Mouse (Mus musculus) hindbrain, embryonic 11.5 days (tissue): ENCODE data around the gene Ly6g5b. TPM values are rescaled to one million over a fixed set of nuclear protein-coding genes. Genes with fewer than 3 reads are reported as not detected.

Experiments
- ATAC-seq: fragments of 200-750 bp; cut with Nextera tagmentation; 2 replicates; pipeline ENCODE4 v1.8.0; 2017; ENCODE audit warnings: mild to moderate bottlenecking, moderate TSS enrichment, moderate library complexity; ENCODE audit not compliant: low FRiP score
- DNase-seq: peaks from one replicate; pipeline ENCODE4 v3.0.0-alpha.2; 2015; ENCODE audit warnings: low spot score
- H3K27ac ChIP-seq: fragments of 300-500 bp; sonication (generic); 2 replicates; pipeline ENCODE4 v1.5.1; 2014; ENCODE audit warnings: mild to moderate bottlenecking, low read depth, low read length
- H3K27me3 ChIP-seq: fragments of 300-500 bp; sonication (generic); 2 replicates; pipeline ENCODE4 v1.6.1; 2014; ENCODE audit warnings: mild to moderate bottlenecking, low read length, moderate library complexity, mixed read lengths; ENCODE audit not compliant: control insufficient read depth, insufficient read depth
- H3K36me3 ChIP-seq: fragments of 300-500 bp; sonication (generic); 2 replicates; pipeline ENCODE4 v1.6.1; 2014; ENCODE audit warnings: mild to moderate bottlenecking, low read length, moderate library complexity, mixed read lengths; ENCODE audit not compliant: control insufficient read depth, insufficient read depth
- H3K4me1 ChIP-seq: fragments of 300-500 bp; sonication (generic); replicated peaks from 2 replicates; pipeline ENCODE4 v1.6.1; 2014; ENCODE audit warnings: low read length, mixed read lengths; ENCODE audit not compliant: control insufficient read depth, insufficient read depth
- H3K4me2 ChIP-seq: fragments of 300-500 bp; sonication (generic); replicated peaks from 2 replicates; pipeline ENCODE4 v1.6.1; 2014; ENCODE audit warnings: mild to moderate bottlenecking, low read depth, low read length
- H3K4me3 ChIP-seq: fragments of 300-500 bp; sonication (generic); 2 replicates; pipeline ENCODE4 v1.5.1; 2014; ENCODE audit warnings: low read depth, low read length
- H3K9ac ChIP-seq: fragments of 300-500 bp; sonication (generic); 2 replicates; pipeline ENCODE4 v1.6.1; 2014; ENCODE audit warnings: low read depth, low read length
- H3K9me3 ChIP-seq: fragments of 300-500 bp; sonication (generic); 2 replicates; pipeline ENCODE4 v1.6.1; 2016; ENCODE audit warnings: low read length; ENCODE audit not compliant: control insufficient read depth
- WGBS: fragments of 180-500 bp; shearing (Covaris S2); extraction: QIAGEN DNeasy Blood & Tissue Kit; methylation state at CpG from one replicate; pipeline ENCODE4 v1.1.7; 2014; 5-methylcytosine and 5-hydroxymethylcytosine counted together
- polyA plus RNA-seq: library from polyadenylated mRNA; unstranded; fragments of >200 nt; fragmentation: Nextera tagmentation; extraction: Ambion mirVana; gene quantifications from 2 replicates; pipeline ENCODE4 v1.2.1, GENCODE M21; 2014

Ly6g5b gene
- polyA plus RNA-seq, 1 experiment from 2014 or later = 0.96 TPM

- no peak overlapping the region for H3K4me3 ChIP-seq
- 90% methylated on average over 8 of the region's 8 CpGs for WGBS
Observed at GRCm38 (mm10) chr17:35157661-35158175, 42.5 kb upstream of the Ly6g5b start.

GRCm38 (mm10) chr17:35157254-35157653, 42.0 kb upstream of the Ly6g5b start:
- no peaks in the 10 kb centered on the region for H3K27me3 ChIP-seq
- no peak overlapping the region for H3K9ac ChIP-seq
- no peak overlapping the region for H3K4me2 ChIP-seq
- no peak for DNase-seq
- ATAC-seq = no peak
- no peaks in the 10 kb centered on the region for H3K4me1 ChIP-seq
- no peak overlapping the region for H3K27ac ChIP-seq
- H3K9me3 ChIP-seq = no peaks in the 10 kb centered on the region
- H3K36me3 ChIP-seq = peaks cover 78% of the 10 kb centered on the region
- H3K4me3 ChIP-seq = no peak overlapping the region
- 95% methylated on average over 8 of the region's 8 CpGs for WGBS

More at GRCm38 (mm10) chr17:35157661-35158175, 42.5 kb upstream of the Ly6g5b start:
- Histone ChIP-seq H3K4me1 (peaks cover 2% of the 10 kb centered on the region; the same call in 1 of the 2 replicates), H3K36me3 (peaks cover 78% of the 10 kb centered on the region), H3K9ac (no peak overlapping the region), H3K4me2 (no peak overlapping the region), H3K27ac (no peak overlapping the region), H3K9me3 (no peaks in the 10 kb centered on the region), H3K27me3 (no peaks in the 10 kb centered on the region)
- DNase-seq (no peak), ATAC-seq (no peak)

GRCm38 (mm10) chr17:35156461-35157200, 41.4 kb upstream of the Ly6g5b start:
- H3K9ac ChIP-seq = no peak overlapping the region
- H3K9me3 ChIP-seq = no peaks in the 10 kb centered on the region
- H3K27ac ChIP-seq = no peak overlapping the region
- H3K36me3 ChIP-seq = peaks cover 76% of the 10 kb centered on the region
- 92% methylated on average over 33 of the region's 33 CpGs for WGBS
- DNase-seq (no peak), ATAC-seq (no peak)
- no peak overlapping the region for H3K4me2 ChIP-seq
- no peak overlapping the region for H3K4me3 ChIP-seq
- no peaks in the 10 kb centered on the region for H3K27me3 ChIP-seq
- H3K4me1 ChIP-seq = no peaks in the 10 kb centered on the region

- no peak overlapping the region for H3K9ac ChIP-seq
- ATAC-seq = no peak
- no peak for DNase-seq
- H3K27ac ChIP-seq = no peak overlapping the region
- H3K4me3 ChIP-seq = no peak overlapping the region
- no peaks in the 10 kb centered on the region for H3K9me3 ChIP-seq
- H3K27me3 ChIP-seq = no peaks in the 10 kb centered on the region
- H3K4me2 ChIP-seq = no peak overlapping the region
- WGBS = 92% methylated on average over 12 of the region's 12 CpGs
- no peaks in the 10 kb centered on the region for H3K4me1 ChIP-seq
- H3K36me3 ChIP-seq = peaks cover 73% of the 10 kb centered on the region
Observed at GRCm38 (mm10) chr17:35155451-35155850, 40.2 kb upstream of the Ly6g5b start.

GRCm38 (mm10) chr17:35154616-35155015, 39.4 kb upstream of the Ly6g5b start:
- no peaks in the 10 kb centered on the region for H3K27me3 ChIP-seq
- no peak overlapping the region for H3K27ac ChIP-seq
- no peak overlapping the region for H3K9ac ChIP-seq
- no peak overlapping the region for H3K4me3 ChIP-seq
- ATAC-seq = no peak
- no peak overlapping the region for H3K4me2 ChIP-seq
- H3K9me3 ChIP-seq = no peaks in the 10 kb centered on the region
- no peak for DNase-seq
- no peaks in the 10 kb centered on the region for H3K4me1 ChIP-seq
- 83% methylated on average over 7 of the region's 7 CpGs for WGBS
- H3K36me3 ChIP-seq = peaks cover 75% of the 10 kb centered on the region

- Histone ChIP-seq H3K36me3 (peaks cover 74% of the 10 kb centered on the region), H3K27me3 (no peaks in the 10 kb centered on the region), H3K9me3 (no peaks in the 10 kb centered on the region), H3K4me1 (no peaks in the 10 kb centered on the region), H3K4me2 (no peak overlapping the region), H3K27ac (no peak overlapping the region), H3K4me3 (no peak overlapping the region), H3K9ac (no peak overlapping the region)
- 80% methylated on average over 4 of the region's 4 CpGs for WGBS
- DNase-seq = no peak
- ATAC-seq = no peak
Observed at GRCm38 (mm10) chr17:35153931-35154330, 38.7 kb upstream of the Ly6g5b start.

GRCm38 (mm10) chr17:35153077-35153476, 37.8 kb upstream of the Ly6g5b start:
- ATAC-seq (no peak), DNase-seq (no peak)
- no peak overlapping the region for H3K27ac ChIP-seq
- H3K36me3 ChIP-seq = peaks cover 69% of the 10 kb centered on the region
- no peak overlapping the region for H3K4me2 ChIP-seq
- WGBS = 92% methylated on average over 9 of the region's 9 CpGs
- no peak overlapping the region for H3K9ac ChIP-seq
- H3K4me1 ChIP-seq = no peaks in the 10 kb centered on the region
- H3K9me3 ChIP-seq = no peaks in the 10 kb centered on the region
- no peak overlapping the region for H3K4me3 ChIP-seq
- H3K27me3 ChIP-seq = no peaks in the 10 kb centered on the region

GRCm38 (mm10) chr17:35152121-35152520, 36.9 kb upstream of the Ly6g5b start:
- WGBS = 96% methylated on average over 4 of the region's 4 CpGs
- ATAC-seq (no peak), DNase-seq (no peak)

More at GRCm38 (mm10) chr17:35152121-35152520, 36.9 kb upstream of the Ly6g5b start:
- no peak overlapping the region for H3K27ac ChIP-seq
- no peak overlapping the region for H3K9ac ChIP-seq
- H3K4me2 ChIP-seq = no peak overlapping the region
- no peaks in the 10 kb centered on the region for H3K27me3 ChIP-seq
- H3K36me3 ChIP-seq = peaks cover 61% of the 10 kb centered on the region
- no peak overlapping the region for H3K4me3 ChIP-seq
- H3K9me3 ChIP-seq = no peaks in the 10 kb centered on the region
- no peaks in the 10 kb centered on the region for H3K4me1 ChIP-seq
